Mouse (Mus musculus) brain, embryonic 14.5 days (tissue): ENCODE data around the gene Tyrobp.

Experiments
- CTCF ChIP-seq: fragments of 200-500 bp; IDR thresholded peaks from 2 replicates; pipeline ENCODE4 v1.5.1; 2012; ENCODE audit warnings: inconsistent platforms, mild to moderate bottlenecking, moderate library complexity, borderline replicate concordance; ENCODE audit not compliant: insufficient read depth, insufficient read length; ENCODE audit errors: extremely low read depth
- POLR2A ChIP-seq: fragments of 200-500 bp; IDR thresholded peaks from 2 replicates; pipeline ENCODE4 v1.6.1; 2012; ENCODE audit warnings: mild to moderate bottlenecking, inconsistent platforms, borderline replicate concordance; ENCODE audit not compliant: poor library complexity, insufficient read depth, insufficient read length, severe bottlenecking; ENCODE audit errors: extremely low read depth

DNA sequence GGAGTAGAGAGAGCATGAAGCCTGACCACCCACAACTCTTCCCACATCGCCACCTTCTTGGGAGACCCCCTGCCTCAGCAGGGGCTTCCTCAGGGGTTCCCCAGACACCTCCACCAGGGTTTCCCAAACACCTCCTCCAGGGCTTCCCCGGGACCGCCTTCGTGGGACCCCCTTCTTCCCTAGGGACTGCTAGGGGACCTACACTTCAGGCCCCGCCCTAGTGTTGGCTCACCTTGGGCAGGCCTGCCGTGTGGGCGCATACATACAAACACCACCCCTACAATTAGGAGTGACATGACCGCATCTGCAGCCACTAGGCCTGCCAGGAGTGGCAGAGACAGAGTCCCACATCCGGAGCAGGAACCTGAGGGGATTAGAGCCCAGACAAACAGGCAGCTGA lies 4.3 kb downstream of the Tyrobp start:
- no peak for TF ChIP-seq CTCF
- no peak for TF ChIP-seq POLR2A
